Mouse (Mus musculus) left cerebral cortex, postnatal 10 days (tissue): ENCODE data around the gene Wnt7a. TPM values are rescaled to one million over a fixed set of nuclear protein-coding genes. Genes with fewer than 3 reads are reported as not detected.

Experiments used
- DNase-seq, 2 experiments: peaks; one replicate each; pipeline ENCODE4 v3.0.0; 2021 to 2022; ENCODE audit warnings: low spot score in 2 of 2, mixed read lengths in 1 of 2; ENCODE audit errors: extremely low spot score in 1 of 2
- intact Hi-C: fragments of 180-260 bp; cut with DNase I; formaldehyde crosslinking; loops from one replicate; pipeline ENCODE4 v1.15.1; 2025
- total RNA-seq, 2 experiments: library from RNA; stranded (reverse); gene quantifications; 2 replicates each; pipeline ENCODE4 v1.2.3; 2021

Wnt7a gene
- total RNA-seq, 2 experiments from 2014 or later = 12.3 to 15.0 TPM

DNA sequence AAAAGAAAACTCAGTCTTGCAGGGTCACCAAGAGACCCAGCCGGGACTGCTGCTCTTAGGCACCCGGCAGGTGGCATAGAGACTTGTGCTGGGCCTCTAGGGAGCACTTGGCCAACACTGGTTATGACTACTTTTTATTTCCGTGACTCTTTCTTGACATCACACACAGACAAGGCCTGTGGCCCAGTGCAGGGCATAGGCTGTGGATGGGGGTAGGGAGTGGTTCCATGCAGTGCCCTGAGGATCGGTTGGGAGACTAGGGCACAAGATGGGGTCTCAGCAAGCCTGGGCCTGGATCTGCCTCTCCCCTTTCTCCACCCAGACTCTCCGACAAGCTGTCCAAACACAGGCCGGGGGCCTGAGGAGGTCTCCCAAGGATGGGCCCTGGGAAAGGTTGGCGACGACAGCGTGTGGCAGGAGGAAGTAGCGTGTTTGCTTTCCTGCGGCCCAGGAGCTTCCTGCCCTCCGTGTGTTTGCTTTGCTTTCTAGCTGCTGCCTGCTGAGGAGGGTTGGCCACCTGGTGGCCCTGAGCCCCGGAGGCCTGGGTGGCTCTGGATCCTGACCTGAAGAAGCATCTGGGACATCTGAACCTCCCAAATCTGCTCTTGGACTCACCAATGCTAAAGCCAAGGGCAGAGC is 53.8 kb downstream of the Wnt7a start:
- DNase-seq = no peak
- intact Hi-C loops = no loop called here

DNA sequence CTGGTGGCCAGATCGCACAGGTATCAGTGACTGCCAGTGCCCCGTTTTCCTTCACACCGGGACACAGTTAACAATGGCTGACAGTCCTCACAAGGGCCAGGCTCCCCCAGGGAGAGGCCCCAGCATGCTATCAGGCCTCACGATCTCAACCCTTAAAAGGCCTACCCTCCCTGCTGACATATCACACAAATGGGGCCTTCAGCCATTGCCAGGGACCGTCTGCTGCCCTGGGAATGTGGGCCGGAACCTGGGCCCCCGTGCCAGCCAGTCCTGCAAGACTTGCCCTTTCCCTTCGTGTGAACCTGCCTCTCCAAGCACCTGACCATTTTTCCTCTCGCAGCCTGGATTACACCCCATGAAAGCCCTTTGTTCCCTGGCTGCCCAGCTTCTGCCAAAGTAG is 61.5 kb downstream of the Wnt7a start:
- intact Hi-C loops = loop anchor here (5.0 kb wide), 2 partner anchors 47 to 62 kb away; no protein-coding TSS in a partner anchor
- DNase-seq = no peak

DNA sequence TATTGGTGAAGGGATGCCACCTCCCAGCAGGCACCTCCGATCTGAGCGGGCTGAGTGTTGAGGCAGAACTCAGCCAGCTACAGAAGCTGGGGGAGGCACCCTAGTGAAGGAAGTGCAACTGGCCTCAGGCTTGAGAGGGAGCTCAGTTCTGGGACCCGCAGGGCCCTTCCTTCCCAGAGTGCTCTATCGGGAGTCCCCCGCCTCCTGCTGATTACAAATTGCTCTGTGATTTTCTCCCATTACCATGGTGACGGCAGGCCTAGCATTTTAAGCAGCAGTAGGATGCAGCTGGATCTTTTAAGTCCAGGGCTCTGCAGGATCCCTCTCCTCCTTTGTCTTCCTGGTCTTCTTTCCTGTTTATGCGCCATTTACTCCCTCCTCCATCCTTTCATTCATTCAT is 63.4 kb downstream of the Wnt7a start:
- peak; percentile 56 to 68 for DNase-seq
- intact Hi-C loops = loop anchor here (5.0 kb wide), 2 partner anchors 45 to 60 kb away; no protein-coding TSS in a partner anchor

DNA sequence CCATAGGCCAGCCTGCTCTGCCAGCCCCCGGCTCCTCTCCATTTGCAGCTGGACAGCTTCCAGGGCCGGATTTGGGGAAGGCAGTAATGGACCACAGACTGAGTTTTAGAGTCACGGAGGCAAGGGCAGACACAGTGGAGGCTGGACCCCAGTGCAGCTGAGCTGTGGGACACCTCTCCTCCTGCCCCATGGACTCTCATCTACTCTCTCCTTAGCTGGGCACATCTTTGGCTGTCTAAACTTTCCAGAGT is 64.3 kb downstream of the Wnt7a start:
- intact Hi-C loops = loop anchor here (5.0 kb wide), 2 partner anchors 45 to 60 kb away; no protein-coding TSS in a partner anchor
- DNase-seq = no peak

DNA sequence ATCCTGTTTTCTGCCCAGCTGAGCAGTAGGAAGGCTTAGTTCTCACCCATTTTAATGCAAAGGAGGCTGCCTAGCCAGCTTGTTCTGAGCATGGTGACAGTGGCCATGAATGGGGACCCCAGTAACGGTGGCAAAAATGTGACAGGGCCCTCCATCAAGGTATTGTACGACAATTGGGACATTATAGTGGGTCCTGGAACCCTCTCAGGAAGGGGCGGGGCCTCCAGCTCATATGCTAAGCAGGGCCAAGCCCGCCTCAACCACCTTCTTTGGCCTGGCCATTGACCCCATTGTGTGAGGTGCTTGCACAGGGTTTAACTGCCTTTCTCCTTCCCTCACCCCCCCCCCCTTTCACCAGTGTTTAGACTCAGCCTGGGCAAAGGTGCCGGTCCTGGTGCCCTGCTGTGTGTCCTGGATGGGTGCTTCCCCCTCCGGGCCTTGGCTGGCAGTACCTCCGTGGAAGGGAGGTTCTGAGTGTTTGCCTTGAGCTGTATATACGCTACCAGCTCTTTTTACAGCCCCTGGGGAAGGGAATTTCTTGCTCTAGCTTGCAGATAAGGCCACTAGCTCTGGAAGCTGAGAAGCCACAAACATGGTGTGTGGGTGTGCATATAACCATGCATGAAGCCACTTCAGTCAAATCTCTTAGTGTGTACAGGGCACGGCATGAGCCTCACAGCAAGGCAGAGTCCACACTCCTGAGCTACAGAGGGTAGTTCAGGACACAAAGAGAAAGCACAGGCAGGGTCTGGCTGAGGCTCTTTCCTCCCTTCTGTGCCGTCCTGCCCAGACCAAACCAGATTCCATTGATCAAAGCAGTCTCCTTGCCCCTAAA is 64.9 kb downstream of the Wnt7a start:
- DNase-seq = peak; percentile 46 to 55
- intact Hi-C loops = loop anchor here (5.0 kb wide), 2 partner anchors 44 to 59 kb away; no protein-coding TSS in a partner anchor

DNA sequence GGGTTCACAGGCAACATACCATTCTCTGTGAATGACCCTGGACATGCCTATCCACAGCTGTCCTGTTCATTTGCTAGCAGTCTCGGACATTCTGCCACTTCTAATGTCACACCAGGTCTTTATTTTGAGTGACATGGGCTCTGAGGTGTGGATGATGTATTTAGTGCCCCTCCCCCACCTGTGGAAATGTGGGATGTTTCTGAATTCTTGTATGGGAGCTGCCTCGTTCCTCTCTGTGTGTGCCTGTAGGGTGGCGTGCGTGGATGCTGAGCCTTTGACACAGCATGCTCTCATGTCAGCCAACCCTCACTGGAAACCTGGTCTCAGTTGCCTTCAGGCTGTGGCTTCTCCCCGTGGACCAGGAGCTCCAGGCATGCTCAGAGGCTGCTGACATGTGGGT is 66.1 kb downstream of the Wnt7a start:
- intact Hi-C loops = loop anchor here (5.0 kb wide), 2 partner anchors 43 to 58 kb away; no protein-coding TSS in a partner anchor
- DNase-seq = no peak

DNA sequence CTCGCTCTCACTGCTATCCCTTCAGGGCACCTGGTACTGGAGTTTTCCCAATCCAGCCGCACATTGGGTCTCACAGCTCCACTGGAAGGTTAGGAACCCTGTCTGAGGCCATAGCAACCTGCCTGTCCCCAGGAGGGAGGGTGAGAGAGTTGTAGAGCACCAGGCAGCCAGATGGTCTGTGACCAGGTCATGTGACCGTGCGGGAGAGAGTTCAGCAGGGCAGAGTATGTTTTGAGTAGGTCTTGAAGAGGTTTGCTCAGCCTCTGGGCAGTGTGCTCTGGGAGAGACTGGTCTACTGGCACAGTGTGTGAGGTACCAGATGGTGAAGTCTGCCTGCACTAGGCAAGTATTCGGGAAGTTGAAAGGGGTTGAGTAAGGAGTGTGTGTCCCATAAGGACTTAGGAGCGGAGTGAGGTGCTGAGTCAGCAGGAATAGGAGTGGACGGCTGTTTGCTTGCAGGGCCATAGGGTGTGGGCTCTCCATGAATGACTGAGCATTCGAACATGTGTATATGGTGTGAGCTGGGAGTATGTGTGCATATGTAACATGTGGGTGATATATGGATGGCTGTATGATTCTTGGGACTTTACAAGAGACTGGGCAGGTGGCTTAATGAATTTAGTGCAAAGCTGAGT is 71.4 kb downstream of the Wnt7a start:
- intact Hi-C loops = no loop called here
- peak in 1 of 2 experiments; percentile 16 for DNase-seq

DNA sequence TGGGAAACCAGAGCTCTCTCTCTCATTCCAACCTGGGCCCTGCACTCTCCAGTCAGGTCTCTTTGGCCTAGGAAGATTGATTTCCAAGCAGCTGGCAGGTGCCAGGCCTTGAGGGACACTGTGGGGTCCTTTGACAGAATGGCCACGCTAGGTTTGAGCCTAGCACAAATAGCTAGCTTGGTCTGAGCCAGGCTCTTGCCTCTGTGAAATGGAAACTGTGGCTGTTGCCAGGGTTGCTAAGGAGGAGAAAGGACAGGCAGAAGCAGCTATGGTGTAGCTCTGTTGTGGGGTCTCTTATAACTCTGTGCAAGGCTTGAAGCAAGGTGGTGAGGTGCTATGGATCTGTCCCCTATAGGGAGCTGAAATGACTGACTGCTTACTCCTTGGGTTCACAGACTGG is 75.7 kb downstream of the Wnt7a start:
- intact Hi-C loops = no loop called here
- DNase-seq = no peak

DNA sequence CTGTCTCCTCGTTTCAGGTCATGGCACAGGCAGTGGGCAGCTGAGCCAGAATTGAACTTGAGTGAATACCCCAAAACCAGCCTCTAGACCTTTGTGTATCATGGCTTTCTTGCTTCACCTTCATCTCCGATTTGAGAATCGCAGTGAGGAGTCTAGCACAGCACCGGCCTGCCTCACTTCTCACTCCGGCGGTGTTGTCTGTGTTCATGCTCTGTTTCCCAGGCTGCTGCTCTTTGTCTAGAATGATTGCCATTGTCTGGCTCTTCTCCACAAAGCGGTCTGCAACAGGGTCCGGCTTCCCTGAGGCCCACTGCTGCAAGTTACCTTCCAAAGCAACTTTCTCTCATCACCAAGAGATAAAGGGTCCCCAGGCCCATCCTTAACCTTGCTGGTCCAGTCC is 79.3 kb downstream of the Wnt7a start:
- no peak for DNase-seq
- intact Hi-C loops = no loop called here

DNA sequence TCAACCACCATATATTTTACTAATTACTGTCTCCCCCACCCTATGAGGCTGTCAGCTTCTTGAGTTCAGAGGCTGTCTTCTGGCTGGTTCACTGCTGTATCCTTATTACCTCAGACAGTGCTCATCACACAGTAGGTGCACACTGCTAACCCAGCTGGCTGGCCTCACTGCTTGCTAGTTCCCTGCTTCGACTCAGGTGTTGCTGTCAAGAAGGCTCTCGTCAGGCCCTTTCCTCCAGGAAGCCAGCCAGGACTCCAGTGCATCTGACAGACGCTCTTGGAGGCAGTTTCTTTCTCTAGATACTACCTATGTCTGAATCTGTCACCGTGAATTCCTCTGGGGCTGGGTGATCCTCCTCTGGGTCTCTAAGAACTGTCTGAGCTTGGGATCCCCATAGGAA is 85.6 kb downstream of the Wnt7a start:
- DNase-seq = peak in 1 of 2 experiments; percentile 16
- intact Hi-C loops = no loop called here

DNA sequence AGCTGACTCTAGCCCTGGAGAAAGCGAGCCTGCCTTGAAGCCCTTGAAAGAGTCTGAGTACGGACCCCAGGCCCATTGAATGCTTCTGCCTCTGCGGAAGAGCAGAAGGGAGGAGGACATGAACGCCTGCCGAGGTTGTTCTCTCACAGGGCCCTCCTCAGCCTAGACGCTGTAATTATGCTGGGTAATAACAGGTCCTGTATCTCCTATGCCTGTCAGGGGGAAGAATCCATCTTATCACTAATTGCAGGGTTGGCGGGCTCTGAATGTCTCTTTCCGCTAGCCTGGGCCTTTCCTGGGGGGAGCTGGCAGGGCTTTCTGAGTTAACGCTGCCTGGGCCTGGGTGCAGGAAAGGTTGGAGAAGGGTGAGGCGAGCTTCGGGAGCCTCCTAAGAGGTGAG is 86.4 kb downstream of the Wnt7a start:
- intact Hi-C loops = no loop called here
- peak in 1 of 2 experiments; percentile 15 for DNase-seq

DNA sequence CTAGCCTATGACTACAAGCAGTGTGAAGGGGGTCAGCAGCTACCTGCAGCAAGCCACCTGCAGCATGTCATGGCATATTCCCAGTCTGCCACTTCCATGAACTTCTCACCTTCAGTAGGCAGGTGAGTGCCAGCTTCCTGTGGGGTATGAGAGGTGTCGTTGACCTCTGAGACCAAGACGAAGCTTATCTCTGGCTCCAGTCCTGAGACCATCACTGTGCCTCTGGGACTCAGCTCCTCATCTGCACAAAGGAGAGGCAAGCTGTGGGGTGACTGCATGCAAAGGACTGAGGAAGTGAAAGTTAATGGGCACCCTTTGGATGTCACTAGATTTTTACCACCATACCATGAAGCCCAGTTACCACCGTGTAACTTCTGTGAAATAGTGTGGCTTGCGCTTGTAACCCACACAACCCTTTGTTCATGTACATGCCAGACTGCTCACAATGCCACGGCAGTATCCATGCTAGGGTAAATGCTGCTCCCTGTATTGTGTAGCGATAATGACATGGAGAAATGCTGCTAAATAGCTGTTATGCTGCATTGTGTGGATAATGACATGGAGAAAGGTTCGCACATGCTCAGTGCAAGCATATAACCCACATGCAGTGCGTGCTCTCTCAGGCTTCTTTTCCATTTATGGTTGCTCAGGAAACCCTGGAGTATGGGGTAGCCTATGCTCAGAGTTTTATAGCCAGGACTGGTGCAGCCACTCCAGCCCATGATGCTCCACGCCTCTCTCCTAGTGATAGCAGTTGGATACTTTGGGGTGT is 89.0 kb downstream of the Wnt7a start:
- no peak for DNase-seq
- intact Hi-C loops = no loop called here

Other genes starting within 250 kb of the Wnt7a start
- gene Fbln2, start 198.9 kb downstream of the Wnt7a start, total RNA-seq = 10 to 100 TPM in 1 of 2 experiments, 1 to 10 TPM in 1; 9.8 to 10.9 TPM
- gene Chchd4, start 62.2 kb upstream of the Wnt7a start, total RNA-seq = 10 to 100 TPM; 19.3 to 19.7 TPM
- 10 to 100 TPM; 26.5 to 30.9 TPM for gene Tmem43, start 62.3 kb upstream of the Wnt7a start, total RNA-seq
- gene Xpc, start 104.5 kb upstream of the Wnt7a start, total RNA-seq = 10 to 100 TPM in 1 of 2 experiments, 1 to 10 TPM in 1; 10.0 to 10.3 TPM
- gene Lsm3, start 104.6 kb upstream of the Wnt7a start, total RNA-seq = 10 to 100 TPM; 44.2 to 49.7 TPM